12 mouse cellular contexts compared by ENCODE assay signal in genomic region chr1:128805687-128806653, GRCm38 (mm10).
DNase-seq lines count a peak whose midpoint lies in the region; ATAC-seq and TF ChIP-seq lines count a peak whose summit lies in the region.
"Had no signal": no experiment of that assay in that cellular context is flagged by ENCODE, and none has a peak within 500 bp of the region (broad histone marks: within the 10 kb centered on the region; RNA-seq: fewer than 3 reads in every experiment).

No protein-coding gene starts in this region.

- no peak overlapping the region for H3K4me3 ChIP-seq in forebrain, embryonic 10.5 days
- H3K4me3 ChIP-seq in forebrain, embryonic 12.5 days (replicated peaks), result no peak overlapping the region
- H3K4me3 ChIP-seq in hindbrain, embryonic 10.5 days, result no peak overlapping the region
- no peak overlapping the region for H3K4me3 ChIP-seq in midbrain, embryonic 16.5 days (ENCODE audit: low read depth, low read length)
- no peak overlapping the region for H3K4me3 ChIP-seq in thymus, adult 2 months (ENCODE audit: control insufficient read depth, insufficient read depth, low read length)
- H3K4me3 ChIP-seq: heart, embryonic 10.5 days; layer of hippocampus, adult 2 months; limb, embryonic 13.5 days had no signal

- TF ChIP-seq CTCF in thymus, adult 2 months (IDR thresholded peaks at IDR 0.05; ENCODE audit: borderline replicate concordance, control insufficient read depth, extremely low read depth, insufficient read depth, low read length, poor library complexity), result no peak

- no peak for TF ChIP-seq POLR2A in thymus, adult 2 months (IDR thresholded peaks at IDR 0.05; ENCODE audit: control insufficient read depth, extremely low read depth, insufficient read depth, low read length, poor library complexity)

- H3K27ac ChIP-seq in forebrain, embryonic 10.5 days, result peak overlapping the region; percentile 64; the same call in 1 of the 2 replicates
- H3K27ac ChIP-seq in forebrain, embryonic 12.5 days, result no peak overlapping the region
- peak overlapping the region; percentile 75 for H3K27ac ChIP-seq in hindbrain, embryonic 10.5 days
- H3K27ac ChIP-seq in midbrain, embryonic 16.5 days (ENCODE audit: low read length), result no peak overlapping the region; the same call in 1 of the 2 replicates
- H3K27ac ChIP-seq in thymus, adult 2 months (ENCODE audit: control insufficient read depth, insufficient read depth, low read length), result no peak overlapping the region
- H3K27ac ChIP-seq: heart, embryonic 10.5 days; layer of hippocampus, adult 2 months; limb, embryonic 13.5 days had no signal

- WGBS in forebrain, embryonic 10.5 days, result 54% methylated on average over 10 of the region's 10 CpGs
- 42% methylated on average over 10 of the region's 10 CpGs for WGBS in forebrain, embryonic 12.5 days
- 49% methylated on average over 10 of the region's 10 CpGs for WGBS in hindbrain, embryonic 10.5 days
- WGBS in midbrain, embryonic 16.5 days, result 26% methylated on average over 10 of the region's 10 CpGs
- WGBS in thymus, adult 2 months, result 93% methylated on average over 10 of the region's 10 CpGs

- peaks cover 10% of the 10 kb centered on the region for H3K27me3 ChIP-seq in forebrain, embryonic 10.5 days (ENCODE audit: poor library complexity, severe bottlenecking)
- H3K27me3 ChIP-seq in forebrain, embryonic 12.5 days, result 0 out of 2 replicates have a peak, but pooled peaks cover 3% of the 10 kb centered on the region
- peaks cover 3% of the 10 kb centered on the region; the same call in 1 of the 2 replicates for H3K27me3 ChIP-seq in hindbrain, embryonic 10.5 days (ENCODE audit: insufficient read depth, poor library complexity, severe bottlenecking)
- H3K27me3 ChIP-seq in midbrain, embryonic 16.5 days (ENCODE audit: control insufficient read depth, insufficient read depth, low read depth, low read length), result no peaks in the 10 kb centered on the region
- H3K27me3 ChIP-seq in thymus, adult 2 months (ENCODE audit: control insufficient read depth, insufficient read depth, low read length), result no peaks in the 10 kb centered on the region

- no peaks in the 10 kb centered on the region for H3K9me3 ChIP-seq in forebrain, embryonic 10.5 days
- H3K9me3 ChIP-seq in forebrain, embryonic 12.5 days, result no peaks in the 10 kb centered on the region
- no peaks in the 10 kb centered on the region for H3K9me3 ChIP-seq in hindbrain, embryonic 10.5 days
- no peaks in the 10 kb centered on the region for H3K9me3 ChIP-seq in midbrain, embryonic 16.5 days (replicated peaks; ENCODE audit: control insufficient read depth, low read length, poor library complexity, severe bottlenecking)
- H3K9me3 ChIP-seq: heart, embryonic 10.5 days; limb, embryonic 13.5 days had no signal

- H3K4me1 ChIP-seq in forebrain, embryonic 10.5 days, result peaks cover 40% of the 10 kb centered on the region
- H3K4me1 ChIP-seq in forebrain, embryonic 12.5 days, result peaks cover 32% of the 10 kb centered on the region
- H3K4me1 ChIP-seq in hindbrain, embryonic 10.5 days (replicated peaks), result peaks cover 42% of the 10 kb centered on the region
- H3K4me1 ChIP-seq in midbrain, embryonic 16.5 days (ENCODE audit: control insufficient read depth, insufficient read depth, low read length), result peaks cover 14% of the 10 kb centered on the region
- no peaks in the 10 kb centered on the region for H3K4me1 ChIP-seq in thymus, adult 2 months (replicated peaks; ENCODE audit: control insufficient read depth, insufficient read depth, low read length)

- no peak; the same call in 1 of the 2 replicates for ATAC-seq in forebrain, embryonic 12.5 days (ENCODE audit: low FRiP score)
- peak; percentile 73 for ATAC-seq in midbrain, embryonic 16.5 days
- ATAC-seq: inflammation-experienced regulatory T-cells, adult 6 months had no signal

- no peak overlapping the region for H3K4me2 ChIP-seq in forebrain, embryonic 12.5 days
- no peak overlapping the region for H3K4me2 ChIP-seq in midbrain, embryonic 16.5 days (ENCODE audit: low read length)
- H3K4me2 ChIP-seq: limb, embryonic 13.5 days had no signal

- DNase-seq in forebrain, embryonic 10.5 days (ENCODE audit: extremely low spot score, low spot score), result no peak
- DNase-seq in ZHBTc4 (ENCODE audit: low read depth, low spot score), result peak; percentile 18
- peak; percentile 33 for DNase-seq in hindbrain, embryonic 10.5 days (ENCODE audit: low spot score)
- DNase-seq in thymus, adult 2 months, result no peak
- no peak for DNase-seq in lung, postnatal 25 days (ENCODE audit: low spot score)
- DNase-seq in layer of hippocampus, adult 18-20 months (ENCODE audit: low spot score in 2 of 2), result no peak

- H3K9ac ChIP-seq in forebrain, embryonic 12.5 days, result no peak overlapping the region
- no peak overlapping the region for H3K9ac ChIP-seq in midbrain, embryonic 16.5 days (ENCODE audit: low read depth, low read length)
- H3K9ac ChIP-seq: limb, embryonic 13.5 days had no signal

- no peaks in the 10 kb centered on the region for H3K36me3 ChIP-seq in forebrain, embryonic 10.5 days (replicated peaks)
- no peaks in the 10 kb centered on the region for H3K36me3 ChIP-seq in forebrain, embryonic 12.5 days (replicated peaks)
- no peaks in the 10 kb centered on the region for H3K36me3 ChIP-seq in hindbrain, embryonic 10.5 days
- H3K36me3 ChIP-seq in midbrain, embryonic 16.5 days (ENCODE audit: control insufficient read depth, insufficient read depth, low read length), result no peaks in the 10 kb centered on the region
- no peaks in the 10 kb centered on the region for H3K36me3 ChIP-seq in thymus, adult 2 months (ENCODE audit: control insufficient read depth, insufficient read depth, low read length)
- H3K36me3 ChIP-seq: heart, embryonic 10.5 days; limb, embryonic 13.5 days had no signal

Comparison
In these comparisons a context has a peak if more than half of its experiments do, and no peak if none do; other contexts are left out.
1. H3K27ac ChIP-seq: peak in forebrain, embryonic 10.5 days (single experiment) and hindbrain, embryonic 10.5 days (single experiment); none in forebrain, embryonic 12.5 days (single experiment), midbrain, embryonic 16.5 days (single experiment) and thymus, adult 2 months (single experiment).
2. DNase-seq: peak in ZHBTc4 (single experiment) and hindbrain, embryonic 10.5 days (single experiment); none in forebrain, embryonic 10.5 days (single experiment), thymus, adult 2 months (single experiment), lung, postnatal 25 days (single experiment) and layer of hippocampus, adult 18-20 months (0 of 2).